Mouse (Mus musculus): Measurements from ENCODE around the gene Lsm10.

Gene Lsm10

GRCm38 (mm10) chr4:126118651-126119050 is 22.2 kb downstream of the Lsm10 start:
- DNase-seq (ENCODE audit: low spot score) = no peak

GRCm38 (mm10) chr4:126119051-126119450 is 22.6 kb downstream of the Lsm10 start:
- DNase-seq (ENCODE audit: low spot score) = no peak

GRCm38 (mm10) chr4:126120052-126120451 is 23.6 kb downstream of the Lsm10 start:
- DNase-seq (ENCODE audit: low spot score) = peak; percentile 42

GRCm38 (mm10) chr4:126120506-126120905 is 24.1 kb downstream of the Lsm10 start:
- DNase-seq (ENCODE audit: low spot score) = peak; percentile 31

GRCm38 (mm10) chr4:126123309-126124040 is 27.1 kb downstream of the Lsm10 start:
- no peak for DNase-seq (ENCODE audit: low spot score)

- DNase-seq (ENCODE audit: low spot score) = no peak
Measured at GRCm38 (mm10) chr4:126130502-126130901, 34.1 kb downstream of the Lsm10 start.

GRCm38 (mm10) chr4:126131290-126132121 is 35.1 kb downstream of the Lsm10 start:
- DNase-seq (ENCODE audit: low spot score) = peak; percentile 60

- no peak for DNase-seq (ENCODE audit: low spot score)
Measured at GRCm38 (mm10) chr4:126132636-126133264, 36.3 kb downstream of the Lsm10 start.

- DNase-seq (ENCODE audit: low spot score) = peak; percentile 45
Measured at GRCm38 (mm10) chr4:126134236-126134635, 37.8 kb downstream of the Lsm10 start.

- DNase-seq (ENCODE audit: low spot score) = no peak
Measured at GRCm38 (mm10) chr4:126134639-126135038, 38.2 kb downstream of the Lsm10 start.

GRCm38 (mm10) chr4:126137773-126138172 is 41.4 kb downstream of the Lsm10 start:
- no peak for DNase-seq (ENCODE audit: low spot score)

- DNase-seq (ENCODE audit: low spot score) = no peak
Measured at GRCm38 (mm10) chr4:126141021-126141420, 44.6 kb downstream of the Lsm10 start.

GRCm38 (mm10) chr4:126145396-126145795 is 49.0 kb downstream of the Lsm10 start:
- no peak for DNase-seq (ENCODE audit: low spot score)

GRCm38 (mm10) chr4:126146974-126147532 is 50.6 kb downstream of the Lsm10 start:
- no peak for DNase-seq (ENCODE audit: low spot score)

- no peak for DNase-seq (ENCODE audit: low spot score)
Measured at GRCm38 (mm10) chr4:126147533-126148160, 51.2 kb downstream of the Lsm10 start, which contains the start of gene Eva1b. TSS of gene Eva1b (plus strand) at chr4:126147744.
